Mouse (Mus musculus) monocyte, adult 2 months (primary cell): Measurements from ENCODE around the gene Elp6.

Experiments used
- DNase-seq, 2 experiments: peaks; one replicate each; pipeline ENCODE4 v3.0.0; 2022; ENCODE audit warnings: low spot score in 2 of 2, low read depth in 1 of 2

Elp6 gene

GRCm38 (mm10) chr9:110304969-110305651 lies at the start of gene Elp6:
TSS of gene Elp6 (plus strand) at chr9:110305173.
- peak; percentile 69 to 82 for DNase-seq

GRCm38 (mm10) chr9:110255407-110256019 lies 49.5 kb upstream of the Elp6 start:
- no peak for DNase-seq

DNA sequence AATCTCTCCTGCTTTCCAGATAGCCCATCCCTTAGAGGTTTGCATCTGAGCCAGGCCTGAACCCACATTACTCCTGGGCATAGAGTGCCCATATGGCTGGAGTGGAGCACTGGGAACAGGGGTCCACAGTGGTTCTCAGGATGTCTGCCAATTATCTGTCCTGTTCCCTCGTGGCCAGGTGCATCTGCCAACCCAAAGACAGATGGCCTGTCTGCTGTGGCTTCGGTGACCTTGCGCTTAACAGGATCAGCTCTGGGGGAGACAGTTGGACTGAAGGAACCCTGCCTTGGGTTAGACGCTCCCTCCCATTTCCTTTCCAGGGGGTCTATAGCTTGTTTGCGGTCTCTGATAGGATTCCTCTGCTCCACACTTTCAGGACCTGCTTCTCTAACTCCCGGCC lies 46.3 kb upstream of the Elp6 start:
- DNase-seq = no peak

- DNase-seq = no peak
Measured at GRCm38 (mm10) chr9:110259118-110259517, 45.9 kb upstream of the Elp6 start.

GRCm38 (mm10) chr9:110263181-110263580 lies 41.8 kb upstream of the Elp6 start:
- DNase-seq = no peak

DNA sequence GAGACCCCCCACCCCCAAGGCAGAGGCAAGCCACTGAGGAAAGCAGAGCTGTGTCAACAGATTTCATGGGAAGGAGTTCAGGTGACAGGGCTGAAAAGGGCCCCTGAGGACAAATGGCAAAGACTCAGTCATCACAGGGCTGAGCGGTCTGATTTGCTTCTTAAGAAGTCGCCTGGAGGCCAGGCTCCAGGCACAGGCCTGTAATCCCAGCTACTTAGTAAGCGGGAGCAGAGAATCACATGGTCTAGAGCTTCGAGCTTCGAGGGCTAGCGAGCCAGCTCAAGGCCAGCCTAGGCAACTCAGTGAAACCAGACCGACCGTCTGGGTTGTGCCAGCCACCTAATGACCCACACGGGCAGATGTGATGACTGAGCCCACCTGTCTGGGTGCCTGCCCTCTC lies 40.0 kb upstream of the Elp6 start:
- DNase-seq = no peak

DNA sequence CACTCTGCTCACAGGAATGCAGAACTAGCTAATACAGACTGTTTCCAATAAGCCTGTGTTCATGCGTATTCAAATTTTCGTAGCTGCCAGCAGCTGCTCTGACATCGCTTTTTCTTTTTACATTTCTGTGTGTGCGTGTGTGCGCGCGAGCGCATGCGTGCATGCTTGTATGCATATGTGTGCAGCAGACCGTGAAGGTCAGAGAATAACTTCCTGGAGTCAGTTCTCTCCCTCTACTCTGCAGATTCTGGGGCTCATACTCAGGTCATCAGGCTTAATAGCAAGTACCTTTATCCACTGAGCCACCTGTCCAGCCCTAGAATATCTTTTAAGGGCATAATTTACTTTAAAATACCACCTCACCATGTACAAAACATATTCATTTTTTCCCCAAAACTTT lies 36.6 kb upstream of the Elp6 start:
- DNase-seq = no peak

- DNase-seq = no peak
Measured at GRCm38 (mm10) chr9:110272330-110272729, 32.6 kb upstream of the Elp6 start.

- DNase-seq = no peak
Measured at GRCm38 (mm10) chr9:110273507-110273906, 31.5 kb upstream of the Elp6 start.

- DNase-seq = no peak
Measured at GRCm38 (mm10) chr9:110275882-110276281, 29.1 kb upstream of the Elp6 start.

GRCm38 (mm10) chr9:110277431-110277881 lies 27.5 kb upstream of the Elp6 start:
- no peak for DNase-seq

DNA sequence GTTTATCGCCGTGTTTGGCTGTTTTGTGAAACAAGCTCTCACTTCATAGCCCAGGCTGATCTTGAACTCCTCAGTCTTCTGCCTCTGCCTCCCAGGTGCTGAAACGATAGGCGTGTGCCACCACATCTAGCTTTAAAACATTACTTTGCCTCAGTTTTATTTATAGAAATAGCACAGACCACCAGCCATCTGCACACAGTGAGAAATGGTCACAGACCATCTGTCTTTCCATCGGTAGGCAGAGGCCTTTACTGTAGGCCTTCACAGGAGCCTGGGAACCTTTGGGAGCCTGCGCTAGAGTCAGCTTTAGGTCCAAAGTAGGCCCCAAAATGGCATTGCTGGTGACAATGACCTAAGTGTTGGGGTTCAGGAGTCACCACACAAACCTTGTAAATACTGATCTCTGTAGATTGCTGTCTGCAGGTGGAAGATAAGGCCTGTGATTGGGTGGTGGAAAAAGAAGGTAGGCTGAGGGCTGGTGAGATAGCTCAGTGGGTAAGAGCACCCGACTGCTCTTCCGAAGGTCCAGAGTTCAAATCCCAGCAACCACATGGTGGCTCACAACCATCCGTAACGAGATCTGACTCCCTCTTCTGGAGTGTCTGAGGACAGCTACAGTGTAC lies 20.8 kb upstream of the Elp6 start:
- DNase-seq = no peak

- no peak for DNase-seq
Measured at GRCm38 (mm10) chr9:110287321-110287924, 17.6 kb upstream of the Elp6 start.

GRCm38 (mm10) chr9:110293254-110293718 lies 11.7 kb upstream of the Elp6 start:
- no peak for DNase-seq

GRCm38 (mm10) chr9:110293873-110294415 lies 11.0 kb upstream of the Elp6 start:
- no peak for DNase-seq

GRCm38 (mm10) chr9:110294786-110295185 lies 10.2 kb upstream of the Elp6 start:
- DNase-seq = no peak

DNA sequence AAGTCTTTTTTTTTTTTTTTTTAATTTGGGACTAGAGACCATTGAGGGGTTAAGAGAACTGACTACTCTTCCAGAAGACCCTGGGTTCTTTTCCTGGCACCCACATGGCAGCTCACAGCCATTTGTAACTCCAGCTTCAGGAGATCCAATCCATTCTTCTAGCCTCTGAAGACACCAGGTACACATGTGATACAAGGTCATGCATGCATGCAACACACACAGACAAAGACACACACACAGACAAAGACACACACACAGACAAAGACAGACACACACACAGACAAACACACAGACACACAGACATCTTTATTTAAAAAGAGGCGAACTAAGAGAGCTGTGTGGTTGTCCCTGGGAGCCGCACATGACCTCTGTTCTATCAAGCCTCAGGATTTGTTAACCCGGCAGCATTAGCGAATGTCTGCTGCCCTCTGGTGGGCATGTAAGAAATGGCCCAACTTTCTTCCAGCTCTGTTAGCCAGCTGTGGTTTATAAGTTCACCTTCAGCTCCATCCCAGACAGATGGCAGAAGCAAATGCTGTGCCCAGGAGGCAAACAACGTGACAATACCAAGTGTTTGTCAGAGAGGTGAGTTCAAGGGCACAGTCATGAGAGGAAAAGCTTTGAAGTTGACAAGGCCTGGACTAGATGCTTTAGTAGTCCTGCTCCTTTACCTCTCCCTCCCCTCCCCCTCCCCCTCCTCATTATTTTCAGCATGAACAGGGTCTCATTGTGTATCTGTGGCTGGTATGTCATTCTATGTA lies 7.9 kb upstream of the Elp6 start:
- DNase-seq = peak; percentile 10 to 55

DNA sequence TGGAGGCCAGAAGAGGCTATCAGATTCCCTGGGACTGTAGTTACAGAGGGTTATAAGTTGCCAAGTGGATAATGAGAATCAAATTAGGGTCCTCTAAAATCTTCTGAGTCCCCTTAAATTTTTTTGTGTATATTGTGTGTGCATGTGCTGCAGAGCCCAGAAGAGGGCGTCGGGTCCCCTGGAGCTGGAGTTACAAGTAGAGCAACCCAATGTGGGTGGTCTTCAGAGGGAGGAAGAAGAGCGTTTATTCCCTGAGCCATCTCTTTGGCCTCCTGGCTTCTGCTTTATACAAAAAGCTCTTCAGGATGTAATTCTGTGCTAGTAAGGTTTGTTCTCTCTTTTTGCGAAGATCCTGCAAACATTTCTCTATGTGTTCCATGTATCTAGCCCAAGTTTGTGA lies 457 bp upstream of the Elp6 start:
- no peak for DNase-seq

GRCm38 (mm10) chr9:110306371-110306770 lies 1.4 kb downstream of the Elp6 start:
- no peak for DNase-seq

DNA sequence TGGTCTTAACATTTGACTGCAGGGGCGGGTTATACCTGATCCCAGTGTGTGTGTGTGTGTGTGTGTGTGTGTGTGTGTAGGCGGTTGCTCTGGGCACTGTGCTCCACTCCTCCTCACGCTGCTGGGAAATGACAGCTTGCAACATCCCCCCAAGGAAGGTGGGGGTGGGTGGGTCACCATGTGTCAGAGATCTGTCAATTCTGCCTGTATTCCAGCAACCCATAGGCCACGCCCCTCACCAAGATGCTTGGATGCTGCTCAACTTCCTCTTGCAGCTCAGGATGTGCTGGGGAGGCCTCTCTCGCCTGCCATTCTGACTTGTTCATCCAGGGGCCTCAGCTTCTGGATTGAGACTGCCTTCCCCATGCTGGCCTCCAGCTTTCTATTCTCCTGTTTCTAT lies 9.7 kb downstream of the Elp6 start:
- no peak for DNase-seq

- DNase-seq = no peak
Measured at GRCm38 (mm10) chr9:110315410-110315809, 10.4 kb downstream of the Elp6 start.
